Mouse (Mus musculus) kidney, adult 2 months (tissue): ENCODE results near the gene Pigk.

Source experiments
- CTCF ChIP-seq: fragments of 200-500 bp; conservative IDR thresholded peaks from 2 replicates; pipeline ENCODE4 v1.5.1; 2011; ENCODE audit warnings: low read depth, mild to moderate bottlenecking, control low read depth, low read length, moderate library complexity, mixed read lengths; ENCODE audit not compliant: insufficient read depth, insufficient read length
- POLR2A ChIP-seq: fragments of 200-500 bp; IDR thresholded peaks from one replicate; pipeline ENCODE4 v1.6.1; 2011; ENCODE audit warnings: low read depth, low read length, control low read depth

- TF ChIP-seq CTCF = no peak
- TF ChIP-seq POLR2A = no peak
Observed at GRCm38 (mm10) chr3:152832436-152832835, 118.5 kb downstream of the Pigk start.
